Mouse (Mus musculus) midbrain, embryonic 15.5 days (tissue): Measurements from ENCODE around the gene Clpb. TPM values are rescaled to one million over a fixed set of nuclear protein-coding genes. Genes with fewer than 3 reads are reported as not detected.
A peak's percentile ranks its signal among the peaks of the same experiment; 100 is the strongest.
"Not testable (repeated sequence)": the region's sequence is repeated elsewhere in the genome, so short reads cannot be mapped to it uniquely, and the experiment has no call there.

ENCODE experiments used
- ATAC-seq: fragments of 200-750 bp; cut with Nextera tagmentation; replicated peaks from 2 replicates; pipeline ENCODE4 v1.8.0; 2017; ENCODE audit warnings: moderate TSS enrichment
- H3K27ac ChIP-seq: fragments of 300-500 bp; sonication (generic); 2 replicates; pipeline ENCODE4 v1.5.1; 2015; ENCODE audit warnings: mild to moderate bottlenecking, inconsistent platforms
- H3K27me3 ChIP-seq: fragments of 300-500 bp; sonication (generic); replicated peaks from 2 replicates; pipeline ENCODE4 v1.6.1; 2015; ENCODE audit warnings: inconsistent platforms
- H3K36me3 ChIP-seq: fragments of 300-500 bp; sonication (generic); replicated peaks from 2 replicates; pipeline ENCODE4 v1.6.1; 2015; ENCODE audit warnings: inconsistent platforms
- H3K4me1 ChIP-seq: fragments of 300-500 bp; sonication (generic); 2 replicates; pipeline ENCODE4 v1.6.1; 2015; ENCODE audit warnings: inconsistent platforms
- H3K4me2 ChIP-seq: fragments of 300-500 bp; sonication (generic); 2 replicates; pipeline ENCODE4 v1.6.1; 2015; ENCODE audit warnings: inconsistent platforms, mild to moderate bottlenecking, moderate library complexity
- H3K4me3 ChIP-seq: fragments of 300-500 bp; sonication (generic); 2 replicates; pipeline ENCODE4 v1.5.1; 2015; ENCODE audit warnings: mild to moderate bottlenecking, inconsistent platforms
- H3K9ac ChIP-seq: fragments of 300-500 bp; sonication (generic); 2 replicates; pipeline ENCODE4 v1.6.1; 2015; ENCODE audit warnings: mild to moderate bottlenecking, inconsistent platforms
- H3K9me3 ChIP-seq: fragments of 300-500 bp; sonication (generic); 2 replicates; pipeline ENCODE4 v1.6.1; 2016; ENCODE audit warnings: inconsistent platforms
- WGBS: fragments of 180-500 bp; shearing (Covaris S2); methylation state at CpG from one replicate; pipeline ENCODE4 v1.1.7; 2015; ENCODE audit warnings: mixed read lengths; 5-methylcytosine and 5-hydroxymethylcytosine counted together
- polyA plus RNA-seq: library from polyadenylated mRNA; unstranded; fragments of >200 nt; fragmentation: Nextera tagmentation; extraction: Ambion mirVana; gene quantifications from 2 replicates; pipeline ENCODE4 v1.2.1, GENCODE M21; 2015

Gene Clpb
- polyA plus RNA-seq = 40.6 and 50.1 TPM in 2 replicates

- peak; percentile 99 for ATAC-seq
- H3K27ac ChIP-seq = peak within 1 kb of the TSS; percentile 71
Observed at GRCm38 (mm10) chr7:101663514-101664159, at the start of gene Clpb. TSS of gene Clpb (plus strand) at chr7:101663633.

GRCm38 (mm10) chr7:101615406-101615805 lies 48.0 kb upstream of the Clpb start:
- Histone ChIP-seq H3K36me3 (no peaks in the 10 kb centered on the region), H3K27me3 (no peaks in the 10 kb centered on the region), H3K27ac (no peak overlapping the region), H3K9ac (no peak overlapping the region), H3K4me2 (no peak overlapping the region), H3K4me3 (no peak overlapping the region), H3K4me1 (no peaks in the 10 kb centered on the region), H3K9me3 (no peaks in the 10 kb centered on the region)
- ATAC-seq = no peak
- WGBS = 85% methylated on average over 7 of the region's 7 CpGs

More at GRCm38 (mm10) chr7:101663514-101664159, at the start of gene Clpb:
- Histone ChIP-seq H3K27me3 (no peaks in the 10 kb centered on the region), H3K4me2 (peak within 1 kb of the TSS; percentile 59), H3K4me3 (peak within 1 kb of the TSS; percentile 51), H3K9me3 (no peaks in the 10 kb centered on the region), H3K36me3 (no peaks in the 10 kb centered on the region), H3K9ac (peak within 1 kb of the TSS; percentile 37), H3K4me1 (peaks cover 34% of the 10 kb centered on the region)
- WGBS = 1% methylated on average over 49 of the region's 49 CpGs

GRCm38 (mm10) chr7:101616136-101616835 lies 47.1 kb upstream of the Clpb start:
- H3K4me2 ChIP-seq = no peak overlapping the region
- H3K4me1 ChIP-seq = no peaks in the 10 kb centered on the region
- H3K4me3 ChIP-seq = no peak overlapping the region
- 83% methylated on average over 6 of the region's 6 CpGs for WGBS
- no peak for ATAC-seq
- H3K9me3 ChIP-seq = no peaks in the 10 kb centered on the region
- no peak overlapping the region for H3K9ac ChIP-seq
- no peak overlapping the region for H3K27ac ChIP-seq
- H3K27me3 ChIP-seq = no peaks in the 10 kb centered on the region
- no peaks in the 10 kb centered on the region for H3K36me3 ChIP-seq

- Histone ChIP-seq H3K36me3 (no peaks in the 10 kb centered on the region), H3K27me3 (no peaks in the 10 kb centered on the region), H3K4me1 (no peaks in the 10 kb centered on the region), H3K4me2 (no peak overlapping the region), H3K4me3 (no peak overlapping the region), H3K27ac (no peak overlapping the region), H3K9me3 (no peaks in the 10 kb centered on the region), H3K9ac (no peak overlapping the region)
- ATAC-seq = no peak
- 67% methylated on average over 10 of the region's 10 CpGs for WGBS
Observed at GRCm38 (mm10) chr7:101617438-101618165, 45.8 kb upstream of the Clpb start.

- ATAC-seq = no peak
Observed at GRCm38 (mm10) chr7:101618273-101618672, 45.2 kb upstream of the Clpb start.

GRCm38 (mm10) chr7:101620373-101620772 lies 43.1 kb upstream of the Clpb start:
- no peak for ATAC-seq
- no peaks in the 10 kb centered on the region for H3K36me3 ChIP-seq
- no peak overlapping the region for H3K4me3 ChIP-seq
- no peak overlapping the region for H3K4me2 ChIP-seq
- no peak overlapping the region for H3K9ac ChIP-seq
- H3K27ac ChIP-seq = no peak overlapping the region
- 0 out of 2 replicates have a peak, but pooled peaks cover 5% of the 10 kb centered on the region for H3K4me1 ChIP-seq
- H3K27me3 ChIP-seq = no peaks in the 10 kb centered on the region
- 24% methylated on average over 4 of the region's 4 CpGs for WGBS
- no peaks in the 10 kb centered on the region for H3K9me3 ChIP-seq

More at GRCm38 (mm10) chr7:101618273-101618672, 45.2 kb upstream of the Clpb start:
- Histone ChIP-seq H3K27ac (no peak overlapping the region), H3K36me3 (no peaks in the 10 kb centered on the region), H3K27me3 (no peaks in the 10 kb centered on the region), H3K4me2 (no peak overlapping the region), H3K9me3 (no peaks in the 10 kb centered on the region), H3K4me1 (0 out of 2 replicates have a peak, but pooled peaks cover 5% of the 10 kb centered on the region), H3K9ac (no peak overlapping the region), H3K4me3 (no peak overlapping the region)
- 86% methylated on average over 7 of the region's 7 CpGs for WGBS

- H3K4me1 ChIP-seq, H3K27me3 ChIP-seq, H3K27ac ChIP-seq, H3K9me3 ChIP-seq, H3K36me3 ChIP-seq, H3K4me2 ChIP-seq, H3K9ac ChIP-seq, H3K4me3 ChIP-seq, ATAC-seq: not testable (repeated sequence)
- 90% methylated on average over 4 of the region's 4 CpGs for WGBS
Observed at GRCm38 (mm10) chr7:101621861-101622260, 41.6 kb upstream of the Clpb start.

GRCm38 (mm10) chr7:101624283-101624682 lies 39.1 kb upstream of the Clpb start:
- Histone ChIP-seq H3K36me3 (no peaks in the 10 kb centered on the region), H3K27me3 (no peaks in the 10 kb centered on the region), H3K4me3 (no peak overlapping the region), H3K4me1 (0 out of 2 replicates have a peak, but pooled peaks cover 5% of the 10 kb centered on the region), H3K9me3 (no peaks in the 10 kb centered on the region), H3K9ac (no peak overlapping the region), H3K27ac (no peak overlapping the region), H3K4me2 (no peak overlapping the region)
- ATAC-seq = no peak
- WGBS = 94% methylated on average over 6 of the region's 6 CpGs

GRCm38 (mm10) chr7:101627166-101627565 lies 36.3 kb upstream of the Clpb start:
- H3K4me3 ChIP-seq, H3K9ac ChIP-seq, H3K36me3 ChIP-seq, H3K4me2 ChIP-seq, H3K9me3 ChIP-seq, H3K4me1 ChIP-seq, ATAC-seq, H3K27ac ChIP-seq, H3K27me3 ChIP-seq: not testable (repeated sequence)
- WGBS = 64% methylated on average over 7 of the region's 7 CpGs

GRCm38 (mm10) chr7:101628481-101628880 lies 35.0 kb upstream of the Clpb start:
- ATAC-seq = no peak
- 57% methylated on average over 2 of the region's 2 CpGs for WGBS

GRCm38 (mm10) chr7:101633629-101634177 lies 29.7 kb upstream of the Clpb start:
- Histone ChIP-seq H3K4me3 (no peak overlapping the region), H3K27ac (no peak overlapping the region), H3K9me3 (no peaks in the 10 kb centered on the region), H3K9ac (no peak overlapping the region), H3K27me3 (no peaks in the 10 kb centered on the region), H3K4me2 (no peak overlapping the region), H3K36me3 (no peaks in the 10 kb centered on the region), H3K4me1 (no peaks in the 10 kb centered on the region)
- ATAC-seq = no peak
- 67% methylated on average over 8 of the region's 8 CpGs for WGBS

More at GRCm38 (mm10) chr7:101628481-101628880, 35.0 kb upstream of the Clpb start:
- no peak overlapping the region for H3K4me3 ChIP-seq
- H3K27ac ChIP-seq = no peak overlapping the region
- no peaks in the 10 kb centered on the region for H3K9me3 ChIP-seq
- H3K36me3 ChIP-seq = no peaks in the 10 kb centered on the region
- no peak overlapping the region for H3K4me2 ChIP-seq
- no peak overlapping the region for H3K9ac ChIP-seq
- H3K27me3 ChIP-seq = no peaks in the 10 kb centered on the region
- H3K4me1 ChIP-seq = no peaks in the 10 kb centered on the region

- Histone ChIP-seq H3K9ac (no peak overlapping the region), H3K4me3 (no peak overlapping the region), H3K27ac (no peak overlapping the region), H3K4me2 (no peak overlapping the region), H3K4me1 (no peaks in the 10 kb centered on the region), H3K9me3 (no peaks in the 10 kb centered on the region), H3K36me3 (no peaks in the 10 kb centered on the region), H3K27me3 (no peaks in the 10 kb centered on the region)
- no peak for ATAC-seq
- WGBS = 86% methylated on average over 4 of the region's 4 CpGs
Observed at GRCm38 (mm10) chr7:101634513-101634912, 28.9 kb upstream of the Clpb start.
